Mouse (Mus musculus): Measurements from ENCODE around the gene Gm20431. TPM values are rescaled to one million over a fixed set of nuclear protein-coding genes. Genes with fewer than 3 reads are reported as not detected.

Gm20431 gene
- polyA plus RNA-seq (2017; shearing (Covaris generic)) = 10 to 100 TPM; 19.1 to 24.6 TPM

GRCm38 (mm10) chr2:167661270-167662203 is at the start of gene Gm20431:
Gene Gm20431, minus strand, starts transcription at chr2:167661496.

GRCm38 (mm10) chr2:167689501-167690218 is 28.4 kb upstream of the Gm20431 start, which contains the start of gene Tmem189:
Gene Tmem189, minus strand, starts transcription at chr2:167689822.

GRCm38 (mm10) chr2:167688498-167689451 is 27.5 kb upstream of the Gm20431 start, which contains the start of gene Cebpb:
Gene Cebpb, plus strand, starts transcription at chr2:167688915.

GRCm38 (mm10) chr2:167631591-167632448 is 29.5 kb downstream of the Gm20431 start, which contains the start of gene Ube2v1:
Gene Ube2v1, minus strand, starts transcription at chr2:167632095.

Other genes with a start within 250 kb of the Gm20431 start
- gene Slc9a8, start 239.8 kb downstream of the Gm20431 start, polyA plus RNA-seq (2017; shearing (Covaris generic)) = 10 to 100 TPM; 59.6 to 78.9 TPM
- 100 to 1,000 TPM; 213 to 254 TPM for gene Rnf114, start 168.9 kb downstream of the Gm20431 start, polyA plus RNA-seq (2017; shearing (Covaris generic))
- gene Spata2, start 168.6 kb downstream of the Gm20431 start, polyA plus RNA-seq (2017; shearing (Covaris generic)) = 10 to 100 TPM; 24.1 to 30.1 TPM
- under 1 TPM in 1 of 2 experiments, not detected in 1; 0.69 TPM for gene Snai1, start 123.3 kb downstream of the Gm20431 start, polyA plus RNA-seq (2017; shearing (Covaris generic))
- gene Ube2v1, start 29.4 kb downstream of the Gm20431 start, polyA plus RNA-seq (2017; shearing (Covaris generic)) = 100 to 1,000 TPM; 259 to 269 TPM
- 10 to 100 TPM; 51.3 to 69.3 TPM for gene Cebpb, start 27.4 kb upstream of the Gm20431 start, polyA plus RNA-seq (2017; shearing (Covaris generic))
- 100 to 1,000 TPM in 1 of 2 experiments, 10 to 100 TPM in 1; 83.2 to 124 TPM for gene Tmem189, start 28.3 kb upstream of the Gm20431 start, polyA plus RNA-seq (2017; shearing (Covaris generic))